Comparison of ENCODE assay signal across 1 mouse cellular context in genomic region chr14:31337406-31337805, GRCm38 (mm10).
TF ChIP-seq lines count a peak whose summit lies in the region.

No protein-coding gene starts in this region.

TF ChIP-seq in MEL, 35 proteins besides CTCF, POLR2A, EP300 and RAD21 (continued from another document):
- no peak for TF ChIP-seq GABPA (IDR thresholded peaks at IDR 0.05; ENCODE audit: low read depth, low read length)
- TF ChIP-seq HCFC1 (IDR thresholded peaks at IDR 0.05; ENCODE audit: low read depth, low read length), result peak; percentile 63; the same call in 1 of the 2 replicates
- peak; percentile 92 for TF ChIP-seq MXI1 (IDR thresholded peaks at IDR 0.05; ENCODE audit: low read depth, low read length)
- TF ChIP-seq POLR2AphosphoS5 (IDR thresholded peaks at IDR 0.05; ENCODE audit: borderline replicate concordance, low read depth, low read length), result no peak
- peak; percentile 81 for TF ChIP-seq ETS1 (IDR thresholded peaks at IDR 0.05; ENCODE audit: low read depth, low read length)
- TF ChIP-seq SMC3 (IDR thresholded peaks at IDR 0.05; ENCODE audit: low read depth, low read length), result no peak
